Mouse (Mus musculus): ENCODE results near the gene Arglu1. TPM values are rescaled to one million over a fixed set of nuclear protein-coding genes. Genes with fewer than 3 reads are reported as not detected.

Gene Arglu1
- total RNA-seq, 2 experiments from 2014 or later = 88.1 to 95.1 TPM

DNA sequence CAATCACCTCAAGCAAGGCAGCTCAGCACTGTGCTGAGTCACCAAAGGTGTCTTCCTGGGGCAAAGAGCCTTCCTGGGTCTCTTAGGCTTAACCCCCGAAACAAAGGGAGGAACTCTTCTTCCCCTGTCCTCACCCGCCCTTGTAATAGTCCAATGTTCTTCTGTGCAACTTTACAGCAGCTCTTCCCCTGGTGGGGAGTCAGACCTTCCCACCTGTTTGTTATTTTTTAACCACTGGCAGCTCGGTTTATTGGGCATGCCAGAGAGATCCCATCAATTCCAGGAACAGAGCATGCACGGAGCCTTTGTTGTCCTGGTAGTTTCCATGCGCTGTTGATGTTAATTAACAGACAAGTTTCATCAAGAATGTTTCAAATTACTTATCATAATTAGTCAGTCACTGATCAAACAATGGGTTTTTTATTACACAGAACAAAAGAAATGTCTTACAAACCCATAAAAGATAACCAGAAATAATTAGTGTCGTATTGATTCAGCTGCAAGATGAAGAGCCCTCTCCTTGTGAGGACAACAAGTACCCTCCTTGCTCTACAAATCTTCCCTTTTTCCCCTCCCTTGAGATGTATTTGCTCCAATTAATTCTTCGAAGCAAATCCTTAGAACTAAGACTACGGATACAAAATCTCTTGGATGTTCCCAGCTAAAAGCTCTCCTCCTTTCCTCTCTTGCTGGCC lies 50.6 kb downstream of the Arglu1 start:
- intact Hi-C loops (cut with DNase I) = no loop called here

DNA sequence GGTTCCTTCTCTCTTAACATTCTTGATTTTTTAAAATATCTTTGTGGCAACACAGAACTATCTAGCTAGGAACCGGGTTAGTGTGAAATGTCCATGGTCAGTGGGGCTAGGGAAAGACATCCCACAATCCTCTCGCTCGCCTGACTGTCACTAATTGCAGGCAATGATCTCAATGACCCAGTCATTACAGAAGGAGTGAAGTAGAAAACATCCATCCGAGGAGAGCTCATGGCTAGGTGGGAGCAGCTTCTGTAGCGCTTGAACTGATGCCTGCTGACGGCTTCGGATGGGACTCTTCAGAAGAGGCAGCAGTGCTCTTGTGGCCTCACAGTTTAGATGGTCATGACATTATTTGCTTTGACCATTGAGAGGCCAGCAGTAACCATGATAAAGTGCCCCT lies 58.9 kb downstream of the Arglu1 start:
- no peak for DNase-seq (ENCODE audit: low spot score in 2 of 2)
- intact Hi-C loops (cut with DNase I) = no loop called here

More for the DNA sequence above, 50.6 kb downstream of the Arglu1 start:
- DNase-seq (ENCODE audit: low spot score in 2 of 2) = no peak

DNA sequence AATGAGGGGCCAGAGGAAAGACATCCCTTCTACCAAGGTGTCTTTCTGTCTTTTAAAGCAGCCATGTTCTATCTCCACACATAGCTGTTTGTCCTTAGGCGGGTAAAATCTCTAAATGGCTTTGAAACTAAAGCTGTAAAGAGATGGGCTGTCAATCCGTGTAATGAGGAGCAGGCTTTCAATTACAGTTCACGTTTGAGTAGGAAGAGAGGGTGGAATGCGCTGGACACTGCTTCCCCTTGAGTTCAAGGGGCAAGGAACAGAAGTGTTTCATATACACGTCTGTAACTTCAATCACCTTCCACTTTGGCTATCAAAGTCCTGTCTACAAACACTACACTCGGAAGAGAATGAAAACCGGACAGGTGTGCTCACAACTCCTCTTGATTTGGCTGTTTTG lies 66.3 kb downstream of the Arglu1 start:
- intact Hi-C loops (cut with DNase I) = no loop called here
- DNase-seq (ENCODE audit: low spot score in 2 of 2) = no peak

DNA sequence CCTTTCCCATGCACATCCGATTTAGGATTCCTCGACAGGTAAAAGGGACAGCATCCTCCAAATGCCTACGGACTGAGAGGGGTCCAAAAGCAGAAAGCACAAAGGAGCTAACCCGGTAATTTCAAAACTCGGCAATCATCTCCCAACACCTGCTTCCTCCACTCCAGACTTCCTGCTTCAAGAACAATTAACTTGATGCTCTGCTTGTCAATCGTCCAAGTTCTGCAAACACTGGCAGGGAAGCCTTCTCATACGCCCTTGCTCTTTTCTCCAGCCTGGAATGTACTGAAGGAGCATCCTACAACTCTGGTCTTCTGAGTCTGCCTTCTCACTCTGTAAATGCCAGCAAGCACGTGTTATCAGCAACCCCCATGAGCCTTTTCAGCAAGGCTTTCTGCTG lies 66.8 kb downstream of the Arglu1 start:
- intact Hi-C loops (cut with DNase I) = no loop called here
- no peak for DNase-seq (ENCODE audit: low spot score in 2 of 2)

DNA sequence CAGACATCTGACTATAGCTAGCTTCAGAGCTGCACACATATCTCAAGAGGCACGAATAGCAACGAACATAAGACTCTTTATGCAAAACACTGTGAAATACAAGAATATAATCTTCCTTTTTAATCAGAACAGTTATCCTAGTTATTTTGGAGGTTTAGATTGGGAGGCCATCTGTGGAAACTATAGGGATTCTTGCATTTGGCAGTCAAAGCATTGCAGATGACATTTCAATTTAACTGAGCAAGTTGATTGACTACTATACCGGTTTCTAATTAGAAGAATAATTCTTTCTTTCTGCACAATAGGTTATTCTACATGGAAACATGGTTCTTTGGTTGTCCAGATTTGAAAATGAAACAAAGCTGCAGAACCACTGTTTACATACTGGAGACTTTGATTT lies 67.8 kb downstream of the Arglu1 start:
- DNase-seq (ENCODE audit: low spot score in 2 of 2) = no peak
- intact Hi-C loops (cut with DNase I) = no loop called here

DNA sequence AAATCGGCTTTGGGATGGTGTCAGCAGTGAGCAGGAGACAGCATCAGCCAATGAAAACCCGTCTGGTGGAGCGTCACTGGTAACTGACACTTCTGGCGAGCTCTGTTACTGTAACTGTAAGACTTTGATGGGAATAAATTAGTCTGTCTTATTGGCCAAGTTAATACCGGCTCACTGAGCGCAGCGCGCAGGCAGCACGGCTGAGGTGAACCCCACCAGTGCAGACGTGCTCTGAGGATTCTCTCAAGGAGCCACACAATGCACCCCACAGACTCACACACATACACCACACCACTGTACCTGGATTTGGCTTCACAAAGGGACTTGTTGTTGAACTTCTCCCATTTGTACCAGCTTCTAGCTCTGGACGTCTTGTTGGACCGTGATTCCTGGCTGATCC lies 68.3 kb downstream of the Arglu1 start:
- intact Hi-C loops (cut with DNase I) = no loop called here
- peak in 1 of 2 experiments; percentile 28 for DNase-seq (ENCODE audit: low spot score in 2 of 2)

DNA sequence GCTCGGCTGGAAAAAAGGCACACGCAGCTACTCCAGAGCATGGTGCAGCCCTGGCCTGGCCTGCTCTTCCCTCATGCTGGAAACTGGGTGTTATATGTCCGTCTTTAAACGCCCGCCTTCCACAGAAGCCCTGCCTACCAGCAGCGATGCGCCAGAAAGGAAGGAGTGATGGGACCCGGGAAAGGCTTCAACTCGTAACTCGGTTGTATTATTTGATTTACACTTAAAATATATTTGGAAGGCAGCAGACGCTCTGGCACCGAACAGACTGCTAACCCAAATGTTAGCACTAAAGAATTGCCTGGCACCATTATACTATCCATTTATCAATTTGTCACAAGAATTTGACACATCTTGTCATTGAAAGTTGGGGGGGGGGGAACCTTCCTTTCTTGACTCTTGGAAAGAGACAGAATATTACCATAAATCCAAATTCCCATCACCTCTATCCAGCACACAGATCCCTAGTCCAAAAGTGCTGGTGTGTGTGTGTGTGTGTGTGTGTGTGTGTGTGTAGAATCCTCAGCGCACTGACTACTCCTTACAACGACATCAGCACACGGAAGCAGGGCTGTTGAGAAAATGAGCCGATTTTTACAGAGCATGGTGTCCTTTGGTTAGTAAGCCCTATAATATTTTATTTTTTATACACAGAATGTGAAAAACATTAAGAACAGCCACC lies 68.9 kb downstream of the Arglu1 start:
- intact Hi-C loops (cut with DNase I) = no loop called here
- peak in 1 of 2 experiments; percentile 50 for DNase-seq (ENCODE audit: low spot score in 2 of 2)

DNA sequence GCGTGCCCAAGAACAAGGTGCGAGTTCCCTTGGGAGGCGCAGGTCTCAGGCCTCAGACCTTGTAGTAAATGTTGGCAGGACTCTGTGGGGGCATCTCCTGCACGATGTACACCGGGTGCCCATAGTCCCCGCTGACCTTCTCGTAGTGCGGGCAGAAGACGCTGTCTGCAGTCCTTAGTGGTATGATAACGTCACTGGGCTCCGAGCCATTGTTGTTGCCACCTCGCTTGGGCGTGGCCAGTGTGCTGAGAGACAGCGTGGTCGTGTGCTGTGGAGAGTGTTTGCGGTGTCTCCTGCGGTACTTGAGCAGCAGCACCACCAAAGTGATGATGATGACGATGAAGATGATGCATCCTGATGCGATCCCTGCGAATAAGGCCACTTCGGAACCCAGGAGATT lies 69.8 kb downstream of the Arglu1 start:
- DNase-seq (ENCODE audit: low spot score in 2 of 2) = peak in 1 of 2 experiments; percentile 50

DNA sequence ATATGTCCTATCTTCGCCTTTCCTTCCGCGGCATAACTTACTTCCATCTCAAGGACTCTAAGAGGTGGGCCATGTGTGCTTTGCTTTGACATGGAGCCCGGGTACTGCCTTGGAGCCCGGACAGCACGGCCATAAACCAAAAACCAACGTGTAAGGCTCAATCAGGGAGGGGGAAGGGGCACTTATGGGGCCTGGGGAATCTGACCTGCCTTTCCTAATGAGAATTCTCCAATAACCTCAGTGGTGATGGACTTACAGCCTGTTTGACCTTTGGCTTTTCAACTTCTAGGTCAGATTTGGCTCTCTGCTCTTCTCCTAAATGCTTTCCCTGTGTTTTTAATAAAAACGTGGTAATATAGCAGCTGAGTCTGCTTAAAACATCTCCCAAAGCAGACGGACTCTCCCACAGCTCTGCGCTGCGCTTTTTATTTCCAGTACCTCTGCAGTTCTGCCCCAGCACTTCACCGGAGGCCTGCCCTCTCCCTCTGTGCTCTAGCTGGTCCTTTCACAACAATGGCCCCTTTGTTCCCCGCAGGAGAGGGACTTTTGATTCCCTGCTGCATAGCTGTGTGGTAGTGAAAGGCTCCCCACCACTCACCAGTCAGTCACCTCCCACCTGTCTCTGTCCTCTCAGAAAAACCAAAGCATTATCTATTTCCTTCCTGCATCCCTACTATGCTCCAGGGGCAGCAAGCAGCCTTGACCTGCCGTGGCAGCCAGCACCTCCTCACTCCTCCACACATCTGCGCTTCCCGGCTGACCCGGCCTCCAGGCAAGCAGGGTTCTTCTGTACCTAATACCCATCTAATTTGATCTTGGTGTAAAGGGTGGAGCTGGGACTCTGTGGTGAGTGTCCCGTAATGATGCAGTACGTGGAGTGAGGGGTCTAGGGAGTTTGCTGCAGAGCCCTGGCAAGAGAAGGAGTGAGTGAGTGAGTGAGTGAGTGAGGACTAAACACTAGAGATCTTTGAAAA lies 70.8 kb downstream of the Arglu1 start:
- DNase-seq (ENCODE audit: low spot score in 2 of 2) = no peak
- intact Hi-C loops (cut with DNase I) = no loop called here

More for the DNA sequence above, 69.8 kb downstream of the Arglu1 start:
- intact Hi-C loops (cut with DNase I) = no loop called here

Small RNA genes lying within 50 kb of the gene (microRNA-seq; reads per million reads assigned to microRNA genes)
- gene Mir7654 = 5.0 to 8.7 reads per million in 2 experiments

Other genes starting within 250 kb of the Arglu1 start
- 10 to 100 TPM; 67.0 to 82.2 TPM for gene Efnb2, start 29.3 kb downstream of the Arglu1 start, total RNA-seq (2021)